Mouse (Mus musculus) cerebellum, postnatal 14 days (tissue): ENCODE data around the gene Rbm38.
A peak's percentile ranks its signal among the peaks of the same experiment; 100 is the strongest.

Experiments
- DNase-seq, 2 experiments: peaks; one replicate each; pipeline ENCODE4 v3.0.0; 2021; ENCODE audit warnings: mixed read lengths in 2 of 2

The Rbm38 gene

GRCm38 (mm10) chr2:173061443-173062351, 41.4 kb downstream of the Rbm38 start:
- no peak for DNase-seq

GRCm38 (mm10) chr2:173063219-173063618, 42.9 kb downstream of the Rbm38 start:
- no peak for DNase-seq

- no peak for DNase-seq
These were observed 44.6 kb downstream of the Rbm38 start for GRCm38 (mm10) chr2:173064864-173065263.

- no peak for DNase-seq
These were observed 52.6 kb downstream of the Rbm38 start for GRCm38 (mm10) chr2:173072948-173073347.

GRCm38 (mm10) chr2:173073666-173074065, 53.4 kb downstream of the Rbm38 start:
- DNase-seq: no peak

GRCm38 (mm10) chr2:173076921-173077320, 56.6 kb downstream of the Rbm38 start:
- no peak for DNase-seq

GRCm38 (mm10) chr2:173079766-173080549, 59.7 kb downstream of the Rbm38 start:
- DNase-seq: no peak

GRCm38 (mm10) chr2:173080785-173081241, 60.5 kb downstream of the Rbm38 start:
- DNase-seq: peak; percentile 78 to 91

GRCm38 (mm10) chr2:173082706-173083105, 62.4 kb downstream of the Rbm38 start:
- no peak for DNase-seq

GRCm38 (mm10) chr2:173083106-173083505, 62.8 kb downstream of the Rbm38 start:
- DNase-seq: no peak

GRCm38 (mm10) chr2:173083712-173084475, 63.6 kb downstream of the Rbm38 start:
- no peak for DNase-seq
